Mouse (Mus musculus): ENCODE results near the gene Zfp771. TPM values are rescaled to one million over a fixed set of nuclear protein-coding genes. Genes with fewer than 3 reads are reported as not detected.

Gene Zfp771
- polyA plus RNA-seq, 1 experiment from 2014 or later = 15.5 TPM

GRCm38 (mm10) chr7:127223106-127223505 lies 21.0 kb upstream of the Zfp771 start:
- H3K9ac ChIP-seq (replicated peaks) = no peak overlapping the region
- DNase-seq (no peak), ATAC-seq (no peak)
- no peak for TF ChIP-seq CTCF (IDR thresholded peaks at IDR 0.05; ENCODE audit: low read depth)
- no peak for TF ChIP-seq EP300 (IDR thresholded peaks at IDR 0.05; ENCODE audit: low read depth)
- no peak overlapping the region for H3K4me3 ChIP-seq (ENCODE audit: low read depth, low read length)
- H3K27me3 ChIP-seq (ENCODE audit: insufficient read depth, low read length) = no peaks in the 10 kb centered on the region
- H3K27ac ChIP-seq (ENCODE audit: low read depth) = peak overlapping the region; percentile 64
- H3K4me1 ChIP-seq (ENCODE audit: insufficient read depth) = peaks cover 44% of the 10 kb centered on the region
- no peaks in the 10 kb centered on the region for H3K9me3 ChIP-seq (ENCODE audit: low read length)
- H3K36me3 ChIP-seq (replicated peaks; ENCODE audit: insufficient read depth, low read length) = no peaks in the 10 kb centered on the region
- H3K4me2 ChIP-seq (ENCODE audit: low read depth, low read length) = no peak overlapping the region; the same call in 1 of the 2 replicates
- 96% methylated on average over 3 of the region's 3 CpGs for WGBS (ENCODE audit: insufficient replicate concordance)

GRCm38 (mm10) chr7:127223515-127224478 lies 20.3 kb upstream of the Zfp771 start:
- peaks cover 37% of the 10 kb centered on the region for H3K4me1 ChIP-seq (ENCODE audit: insufficient read depth)

GRCm38 (mm10) chr7:127224616-127225015 lies 19.5 kb upstream of the Zfp771 start:
- Histone ChIP-seq H3K4me3 (ENCODE audit: low read depth, low read length) (no peak overlapping the region), H3K27me3 (ENCODE audit: insufficient read depth, low read length) (no peaks in the 10 kb centered on the region), H3K4me2 (ENCODE audit: low read depth, low read length) (no peak overlapping the region), H3K9ac (replicated peaks) (no peak overlapping the region), H3K9me3 (ENCODE audit: low read length) (no peaks in the 10 kb centered on the region), H3K27ac (ENCODE audit: low read depth) (peak overlapping the region; percentile 55), H3K4me1 (ENCODE audit: insufficient read depth) (peaks cover 33% of the 10 kb centered on the region), H3K36me3 (replicated peaks; ENCODE audit: insufficient read depth, low read length) (no peaks in the 10 kb centered on the region)
- WGBS (ENCODE audit: insufficient replicate concordance) = 89% methylated on average over 6 of the region's 6 CpGs
- TF ChIP-seq EP300 (IDR thresholded peaks at IDR 0.05; ENCODE audit: low read depth) = no peak
- TF ChIP-seq CTCF (IDR thresholded peaks at IDR 0.05; ENCODE audit: low read depth) = no peak
- DNase-seq (no peak), ATAC-seq (no peak)

More at GRCm38 (mm10) chr7:127223515-127224478, 20.3 kb upstream of the Zfp771 start:
- H3K4me2 ChIP-seq (ENCODE audit: low read depth, low read length) = no peak overlapping the region; the same call in 1 of the 2 replicates
- TF ChIP-seq CTCF (IDR thresholded peaks at IDR 0.05; ENCODE audit: low read depth) (no peak), EP300 (IDR thresholded peaks at IDR 0.05; ENCODE audit: low read depth) (peak; percentile 53; the same call in 1 of the 2 replicates)
- H3K9me3 ChIP-seq (ENCODE audit: low read length) = no peaks in the 10 kb centered on the region
- DNase-seq (no peak), ATAC-seq (peak; percentile 60)
- WGBS (ENCODE audit: insufficient replicate concordance) = 74% methylated on average over 6 of the region's 6 CpGs
- H3K27me3 ChIP-seq (ENCODE audit: insufficient read depth, low read length) = no peaks in the 10 kb centered on the region
- H3K4me3 ChIP-seq (ENCODE audit: low read depth, low read length) = no peak overlapping the region
- no peaks in the 10 kb centered on the region for H3K36me3 ChIP-seq (replicated peaks; ENCODE audit: insufficient read depth, low read length)
- no peak overlapping the region for H3K9ac ChIP-seq (replicated peaks)
- peak overlapping the region; percentile 64 for H3K27ac ChIP-seq (ENCODE audit: low read depth)

- 71% methylated on average over 11 of the region's 11 CpGs for WGBS (ENCODE audit: insufficient replicate concordance)
- H3K36me3 ChIP-seq (replicated peaks; ENCODE audit: insufficient read depth, low read length) = no peaks in the 10 kb centered on the region
- peak overlapping the region; percentile 44 for H3K9ac ChIP-seq (replicated peaks)
- H3K4me3 ChIP-seq (ENCODE audit: low read depth, low read length) = peak overlapping the region; percentile 13; the same call in 1 of the 2 replicates
- DNase-seq (no peak), ATAC-seq (peak; percentile 84)
- no peaks in the 10 kb centered on the region for H3K27me3 ChIP-seq (ENCODE audit: insufficient read depth, low read length)
- H3K4me2 ChIP-seq (ENCODE audit: low read depth, low read length) = peak overlapping the region; percentile 57
- TF ChIP-seq CTCF (IDR thresholded peaks at IDR 0.05; ENCODE audit: low read depth) (no peak), EP300 (IDR thresholded peaks at IDR 0.05; ENCODE audit: low read depth) (peak; percentile 88)
- H3K9me3 ChIP-seq (ENCODE audit: low read length) = no peaks in the 10 kb centered on the region
- peak overlapping the region; percentile 89 for H3K27ac ChIP-seq (ENCODE audit: low read depth)
- H3K4me1 ChIP-seq (ENCODE audit: insufficient read depth) = peaks cover 33% of the 10 kb centered on the region
Observed at GRCm38 (mm10) chr7:127225147-127225995, 18.7 kb upstream of the Zfp771 start.

- Histone ChIP-seq H3K27me3 (ENCODE audit: insufficient read depth, low read length) (no peaks in the 10 kb centered on the region), H3K9me3 (ENCODE audit: low read length) (no peaks in the 10 kb centered on the region), H3K4me1 (ENCODE audit: insufficient read depth) (peaks cover 42% of the 10 kb centered on the region), H3K36me3 (replicated peaks; ENCODE audit: insufficient read depth, low read length) (peaks cover 3% of the 10 kb centered on the region), H3K9ac (replicated peaks) (no peak overlapping the region), H3K27ac (ENCODE audit: low read depth) (peak overlapping the region; percentile 65), H3K4me2 (ENCODE audit: low read depth, low read length) (no peak overlapping the region), H3K4me3 (ENCODE audit: low read depth, low read length) (no peak overlapping the region)
- TF ChIP-seq CTCF (IDR thresholded peaks at IDR 0.05; ENCODE audit: low read depth) (peak; percentile 91), EP300 (IDR thresholded peaks at IDR 0.05; ENCODE audit: low read depth) (no peak; the same call in 1 of the 2 replicates)
- DNase-seq = peak; percentile 91
- ATAC-seq = peak; percentile 37
- WGBS (ENCODE audit: insufficient replicate concordance) = 44% methylated on average over 4 of the region's 4 CpGs
Observed at GRCm38 (mm10) chr7:127228615-127229303, 15.3 kb upstream of the Zfp771 start.
